Mouse (Mus musculus) ovary, adult 2 months (tissue): Measurements from ENCODE around the gene Pramef8. TPM values are rescaled to one million over a fixed set of nuclear protein-coding genes. Genes with fewer than 3 reads are reported as not detected.

Experiments used
- polyA plus RNA-seq: library from polyadenylated mRNA; depleted of rRNA; stranded (reverse); fragments of >200 nt; gene quantifications from 2 replicates; pipeline ENCODE4 v1.2.3, GENCODE M21; 2012; rRNA removed

Pramef8 gene
- polyA plus RNA-seq: 4.5 and 6.2 TPM in 2 replicates

DNA sequence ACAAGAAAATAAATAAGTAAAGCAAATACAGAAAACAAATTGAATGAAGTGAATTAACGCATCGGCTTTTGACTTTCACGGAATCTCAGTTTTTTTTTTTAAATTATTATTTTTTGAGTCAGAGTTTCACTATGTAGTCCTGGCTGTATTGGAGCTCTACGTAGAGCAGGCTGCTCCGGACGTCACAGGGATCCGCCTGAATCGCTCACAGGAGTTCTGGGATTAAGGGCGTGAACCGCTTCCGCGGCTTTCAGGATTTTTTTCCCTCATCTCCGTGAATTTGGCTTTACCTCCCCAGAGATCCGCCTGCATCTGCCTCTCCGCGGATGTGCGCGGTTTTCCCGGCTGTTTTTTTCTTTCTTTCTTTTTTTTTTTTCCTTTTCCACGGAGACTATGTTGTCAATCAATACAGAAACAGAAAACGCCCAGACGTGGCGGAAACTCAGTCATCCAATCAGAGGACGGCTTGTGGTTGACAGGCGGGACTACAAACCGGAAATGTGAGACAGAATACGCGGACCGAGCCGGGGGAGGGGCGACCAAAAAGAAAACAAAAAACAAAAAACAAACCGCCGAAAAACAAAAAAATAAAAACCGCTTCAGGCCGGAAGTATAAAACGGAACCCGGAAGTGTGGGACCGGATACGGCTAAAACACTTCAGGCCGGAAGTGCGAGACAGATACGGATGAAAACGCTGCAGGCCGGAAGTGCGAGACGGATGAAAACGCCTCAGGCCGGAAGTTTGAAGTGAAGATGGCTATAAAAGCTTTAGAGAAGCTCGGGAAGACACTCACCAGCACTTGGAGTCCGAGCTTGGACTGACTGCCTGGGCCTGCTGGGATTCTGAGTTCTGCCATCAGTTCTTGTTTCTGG, at the start of gene Pramef8:
Gene Pramef8 (plus strand): TSS at position 208 of the 874 bp plus-strand sequence.

DNA sequence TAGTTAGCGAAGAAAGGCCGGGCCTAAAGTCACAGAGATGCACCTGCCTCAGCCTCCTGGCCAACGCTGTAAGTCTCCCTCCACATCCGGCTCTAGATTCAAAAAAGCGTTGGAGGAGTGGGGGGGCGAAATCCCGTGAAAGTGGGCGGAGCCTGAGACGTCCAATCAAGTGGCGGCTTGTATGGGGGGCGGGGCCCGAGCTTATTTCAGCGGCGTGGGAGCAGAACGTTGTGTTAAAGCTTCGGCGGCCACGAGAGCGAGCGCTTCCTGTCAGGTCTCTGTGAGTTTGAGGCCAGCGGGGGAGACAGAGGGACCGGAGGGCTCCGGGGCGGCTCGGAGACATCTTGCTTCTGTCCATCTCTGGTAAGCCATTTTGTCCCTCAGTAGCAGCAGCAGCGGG, 18.0 kb upstream of the Pramef8 start, which contains the start of gene Pramel1:
Gene Pramel1 (plus strand): TSS at position 248 of the 400 bp plus-strand sequence.

GRCm38 (mm10) chr4:143450224-143450623, 38.0 kb downstream of the Pramef8 start, which contains the start of gene Oog4:
TSS of gene Oog4 (minus strand) at chr4:143450324.

Other genes starting within 250 kb of the Pramef8 start
- 16.6 and 18.9 TPM in 2 replicates for gene Prdm2, start 199.4 kb upstream of the Pramef8 start, polyA plus RNA-seq
- gene Pdpn, start 112.9 kb upstream of the Pramef8 start, polyA plus RNA-seq: 10.1 and 10.2 TPM in 2 replicates
- gene Lrrc38, start 62.7 kb upstream of the Pramef8 start, polyA plus RNA-seq: 2.3 and 3.3 TPM in 2 replicates
- gene Pramel1, start 18.0 kb upstream of the Pramef8 start, polyA plus RNA-seq: 0.12 TPM in 1 of 2 replicates, not detected in the other
- gene Oog4, start 37.9 kb downstream of the Pramef8 start, polyA plus RNA-seq: 0.85 and 1.8 TPM in 2 replicates
- gene Gm13043, start 98.9 kb downstream of the Pramef8 start, polyA plus RNA-seq: not detected in 2 replicates
- gene Gm13040, start 123.5 kb downstream of the Pramef8 start, polyA plus RNA-seq: not detected in 2 replicates
- not detected in 2 replicates for gene BC080695, start 139.3 kb downstream of the Pramef8 start, polyA plus RNA-seq
- not detected in 2 replicates for gene Gm13057, start 139.3 kb downstream of the Pramef8 start, polyA plus RNA-seq
- gene Gm13083, start 202.6 kb downstream of the Pramef8 start, polyA plus RNA-seq: not detected in 2 replicates
- not detected in 2 replicates for gene Gm13088, start 244.8 kb downstream of the Pramef8 start, polyA plus RNA-seq